Mouse (Mus musculus) bone marrow macrophage, adult 2 months (primary cell): ENCODE results near the gene Kntc1.

Experiments
- CTCF ChIP-seq: IDR thresholded peaks from 2 replicates; pipeline ENCODE4 v1.5.1; 2012; ENCODE audit warnings: low read depth, mild to moderate bottlenecking, low read length, moderate library complexity
- POLR2A ChIP-seq: IDR thresholded peaks from 2 replicates; pipeline ENCODE4 v1.6.1; 2012; ENCODE audit warnings: mild to moderate bottlenecking, low read depth, low read length, borderline replicate concordance

- no peak for TF ChIP-seq POLR2A
- no peak for TF ChIP-seq CTCF
Observed at GRCm38 (mm10) chr5:123843816-123844215, 94.3 kb downstream of the Kntc1 start.
